Mouse (Mus musculus) megakaryocyte, adult 5-6 weeks (primary cell): ENCODE data around the gene Nod2. TPM values are rescaled to one million over a fixed set of nuclear protein-coding genes. Genes with fewer than 3 reads are reported as not detected.

Experiments used
- ATAC-seq: 2 replicates; pipeline ENCODE4 v1.8.0; 2016; ENCODE audit warnings: mild to moderate bottlenecking, inconsistent platforms; ENCODE audit not compliant: poor library complexity, severe bottlenecking
- total RNA-seq, 2 experiments: library from RNA; stranded (forward) in 1 of 2; stranded (reverse) in 1 of 2; fragments of 153-499, 151-499 nt in 1 of 2; fragments of 221-1000, 200-1000 nt in 1 of 2; gene quantifications; 2 replicates each; pipeline versions ENCODE4 v1.2.3 to v1.2.4; 2015 to 2017

Nod2 gene
- total RNA-seq, 2 experiments from 2014 or later: 2.5 to 3.8 TPM

- ATAC-seq: no peak
Observed at GRCm38 (mm10) chr8:88630225-88630624, 16.9 kb upstream of the Nod2 start.

GRCm38 (mm10) chr8:88631081-88631480, 16.0 kb upstream of the Nod2 start:
- 0 out of 2 replicates have a peak, but pooled peaks have one; percentile 20 for ATAC-seq

GRCm38 (mm10) chr8:88633343-88633765, 13.8 kb upstream of the Nod2 start:
- ATAC-seq: peak; percentile 34

- peak; percentile 70 for ATAC-seq
Observed at GRCm38 (mm10) chr8:88635474-88636397, 11.4 kb upstream of the Nod2 start, which contains the start of gene Snx20. Gene Snx20 (minus strand): TSS chr8:88636128.

GRCm38 (mm10) chr8:88637092-88638000, 9.8 kb upstream of the Nod2 start:
- ATAC-seq: peak; percentile 46

- ATAC-seq: peak; percentile 20
Observed at GRCm38 (mm10) chr8:88638908-88639307, 8.2 kb upstream of the Nod2 start.

GRCm38 (mm10) chr8:88642734-88643564, 4.2 kb upstream of the Nod2 start:
- ATAC-seq: no peak

GRCm38 (mm10) chr8:88648322-88648721, 1.2 kb downstream of the Nod2 start:
- ATAC-seq: no peak

- no peak for ATAC-seq
Observed at GRCm38 (mm10) chr8:88650016-88650708, 3.0 kb downstream of the Nod2 start.

- ATAC-seq: peak; percentile 66
Observed at GRCm38 (mm10) chr8:88651122-88651521, 4.0 kb downstream of the Nod2 start.

- ATAC-seq: no peak
Observed at GRCm38 (mm10) chr8:88655334-88655733, 8.2 kb downstream of the Nod2 start.

- ATAC-seq: no peak
Observed at GRCm38 (mm10) chr8:88659873-88660272, 12.8 kb downstream of the Nod2 start.

- peak; percentile 89 for ATAC-seq
Observed at GRCm38 (mm10) chr8:88662401-88662821, 15.3 kb downstream of the Nod2 start.

GRCm38 (mm10) chr8:88664121-88664520, 17.0 kb downstream of the Nod2 start:
- ATAC-seq: no peak

- ATAC-seq: no peak
Observed at GRCm38 (mm10) chr8:88664947-88665346, 17.8 kb downstream of the Nod2 start.

GRCm38 (mm10) chr8:88666435-88666834, 19.3 kb downstream of the Nod2 start:
- peak; percentile 36 for ATAC-seq

- ATAC-seq: peak; percentile 75
Observed at GRCm38 (mm10) chr8:88668400-88669086, 21.4 kb downstream of the Nod2 start.

- ATAC-seq: no peak
Observed at GRCm38 (mm10) chr8:88670782-88671181, 23.7 kb downstream of the Nod2 start.

GRCm38 (mm10) chr8:88671575-88671974, 24.5 kb downstream of the Nod2 start:
- ATAC-seq: no peak
